Mouse (Mus musculus) C2C12 (cell line): ENCODE results near the gene Snrk. TPM values are rescaled to one million over a fixed set of nuclear protein-coding genes. Genes with fewer than 3 reads are reported as not detected.

Experiments
- H3K27me3 ChIP-seq: one replicate; pipeline ENCODE4 v1.6.1; 2011; ENCODE audit not compliant: control insufficient read depth, insufficient read depth, insufficient read length
- H3K36me3 ChIP-seq: one replicate; pipeline ENCODE4 v1.6.1; 2011; ENCODE audit not compliant: control insufficient read depth, insufficient read depth
- H3K4me3 ChIP-seq: one replicate; pipeline ENCODE4 v1.5.1; 2011; ENCODE audit warnings: mild to moderate bottlenecking, control low read depth; ENCODE audit not compliant: poor library complexity, insufficient read depth, severe bottlenecking
- H3K79me2 ChIP-seq: one replicate; pipeline ENCODE4 v1.6.1; 2011; ENCODE audit not compliant: control insufficient read depth, insufficient read depth
- H3K79me3 ChIP-seq: one replicate; pipeline ENCODE4 v1.6.1; 2011; ENCODE audit warnings: low read depth, control low read depth
- H3ac ChIP-seq: one replicate; pipeline ENCODE3; 2011; ENCODE audit warnings: low read depth; ENCODE audit not compliant: control insufficient read depth, insufficient read length
- CEBPB ChIP-seq: IDR thresholded peaks from one replicate; pipeline ENCODE4 v1.6.1; 2011; ENCODE audit warnings: low read depth, mild to moderate bottlenecking, control low read depth, moderate library complexity
- CTCF ChIP-seq: IDR thresholded peaks from one replicate; pipeline ENCODE4 v1.5.1; 2011; ENCODE audit not compliant: control insufficient read depth, insufficient read depth, insufficient read length
- FOSL1 ChIP-seq: IDR thresholded peaks from one replicate; pipeline ENCODE4 v1.8.0; 2011; ENCODE audit warnings: mild to moderate bottlenecking, low read length; ENCODE audit not compliant: poor library complexity, insufficient read depth, severe bottlenecking
- MAX ChIP-seq: IDR thresholded peaks from one replicate; pipeline ENCODE4 v1.6.1; 2011; ENCODE audit warnings: mild to moderate bottlenecking, control low read depth
- MYOD1 ChIP-seq: IDR thresholded peaks from one replicate; pipeline ENCODE4 v1.6.1; 2011; ENCODE audit warnings: low read depth; ENCODE audit not compliant: control insufficient read depth, insufficient read length
- MYOG ChIP-seq: IDR thresholded peaks from one replicate; pipeline ENCODE4 v1.6.1; 2011; ENCODE audit not compliant: control insufficient read depth, insufficient read length; ENCODE audit errors: extremely low read depth
- USF1 ChIP-seq: IDR thresholded peaks from one replicate; pipeline ENCODE4 v1.6.1; 2011; ENCODE audit warnings: low read depth, mild to moderate bottlenecking, control low read depth, moderate library complexity
- polyA plus RNA-seq: library from polyadenylated mRNA; unstranded; fragments of >200 nt; fragmentation: generic; extraction: Trizol; gene quantifications from one replicate; pipeline ENCODE4 v1.2.1, GENCODE M21; 2012; ENCODE audit warnings: missing spikeins

Snrk gene
- polyA plus RNA-seq, 1 experiment, result 9.8 TPM

DNA sequence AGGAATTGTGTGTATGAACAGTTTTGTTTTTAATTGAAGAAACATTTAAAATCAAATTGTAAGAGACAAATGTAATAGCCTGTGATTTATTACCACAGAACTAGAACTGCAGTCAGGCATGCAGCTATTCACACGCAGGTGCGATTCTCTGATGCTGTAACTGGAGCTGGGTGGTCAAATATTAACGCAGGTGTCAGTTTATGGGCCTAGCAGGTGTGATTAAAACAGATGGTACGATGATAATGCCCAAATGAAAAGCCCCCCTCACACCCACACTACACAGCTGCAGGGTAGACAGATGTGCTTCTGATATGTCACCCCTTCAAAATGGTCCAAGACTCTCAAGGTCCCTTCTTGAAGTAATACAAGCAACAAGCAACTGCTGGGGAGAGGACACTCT, 15.9 kb upstream of the Snrk start:
- no peaks in the 10 kb centered on the region for H3K36me3 ChIP-seq
- TF ChIP-seq MYOD1 (no peak), CEBPB (no peak), MAX (no peak), CTCF (no peak), MYOG (no peak), USF1 (no peak), FOSL1 (no peak)
- H3K27me3 ChIP-seq, result no peaks in the 10 kb centered on the region
- no peak overlapping the region for H3K4me3 ChIP-seq
- H3K79me3 ChIP-seq, result no peaks in the 10 kb centered on the region
- no peaks in the 10 kb centered on the region for H3K79me2 ChIP-seq
- H3ac ChIP-seq, result no peak overlapping the region

DNA sequence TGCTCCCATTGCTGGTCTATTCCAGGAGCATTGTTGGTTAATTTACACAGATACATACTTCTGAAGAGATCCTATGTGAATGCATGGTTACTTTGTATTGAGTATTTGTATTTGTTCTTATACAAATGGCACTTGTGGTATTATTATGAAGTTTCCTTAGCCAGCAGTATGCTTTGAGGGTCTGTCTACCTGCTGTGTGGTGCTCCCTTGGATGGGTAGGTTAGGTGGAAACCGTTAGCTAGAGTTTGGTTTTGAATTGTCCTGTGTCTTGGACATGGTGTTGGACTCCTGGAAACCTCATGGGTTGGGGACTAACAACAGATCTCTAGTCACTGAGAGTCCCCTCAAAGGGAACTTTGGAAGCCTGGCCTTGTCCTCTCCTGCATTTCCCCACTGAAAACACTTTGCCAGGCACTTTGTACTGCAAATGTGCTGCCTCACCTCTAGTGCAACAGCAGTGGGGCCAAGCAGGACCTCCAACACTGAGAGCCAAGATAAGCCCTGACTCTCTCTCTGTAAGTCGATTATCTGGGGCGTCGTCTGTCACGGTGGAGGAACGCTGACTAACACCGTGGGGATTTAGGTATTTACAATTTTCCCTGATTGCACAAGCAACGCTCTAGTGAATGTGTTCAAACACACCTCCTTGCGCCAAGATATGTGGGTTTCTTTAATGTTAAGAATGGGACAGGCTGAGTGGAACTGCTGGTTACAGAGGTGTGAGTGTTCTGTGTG, 13.3 kb upstream of the Snrk start:
- peak; percentile 84 for TF ChIP-seq CEBPB
- no peak for TF ChIP-seq CTCF
- Histone ChIP-seq H3K79me3 (no peaks in the 10 kb centered on the region), H3K36me3 (no peaks in the 10 kb centered on the region), H3ac (no peak overlapping the region), H3K27me3 (no peaks in the 10 kb centered on the region), H3K79me2 (no peaks in the 10 kb centered on the region), H3K4me3 (no peak overlapping the region)

DNA sequence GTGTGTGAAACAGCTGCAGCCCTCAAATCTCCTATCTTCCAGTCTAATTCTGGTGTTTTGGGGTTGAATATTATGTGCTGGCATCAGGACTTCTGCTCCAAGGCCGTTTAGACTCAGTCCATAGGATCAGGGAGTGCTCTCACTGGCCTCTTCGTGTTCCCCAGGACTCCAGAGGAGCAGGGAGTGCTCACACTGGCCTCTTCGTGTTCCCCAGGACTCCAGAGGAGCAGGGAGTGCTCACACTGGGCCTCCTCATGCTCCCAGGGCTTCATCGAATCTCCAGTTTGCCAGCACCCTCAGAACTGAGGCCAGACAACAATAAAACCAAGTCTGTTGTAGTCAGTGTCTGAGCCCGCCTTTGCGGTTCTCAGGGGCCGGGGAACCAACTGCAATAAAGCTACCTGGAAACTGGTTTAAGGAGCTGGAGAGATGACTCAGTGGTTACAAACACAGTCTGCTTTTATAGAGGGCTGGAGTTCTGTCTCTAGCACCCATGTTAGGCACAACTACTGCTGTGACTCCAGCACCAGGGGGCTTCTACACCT, 12.7 kb upstream of the Snrk start:
- H3K79me3 ChIP-seq, result no peaks in the 10 kb centered on the region
- H3K4me3 ChIP-seq, result no peak overlapping the region
- no peaks in the 10 kb centered on the region for H3K36me3 ChIP-seq
- H3K27me3 ChIP-seq, result no peaks in the 10 kb centered on the region
- TF ChIP-seq FOSL1, result no peak
- TF ChIP-seq MYOD1, result no peak
- no peak for TF ChIP-seq MYOG
- TF ChIP-seq MAX, result no peak
- TF ChIP-seq USF1, result no peak
- no peak for TF ChIP-seq CEBPB
- TF ChIP-seq CTCF, result no peak
- H3ac ChIP-seq, result no peak overlapping the region
- no peaks in the 10 kb centered on the region for H3K79me2 ChIP-seq

DNA sequence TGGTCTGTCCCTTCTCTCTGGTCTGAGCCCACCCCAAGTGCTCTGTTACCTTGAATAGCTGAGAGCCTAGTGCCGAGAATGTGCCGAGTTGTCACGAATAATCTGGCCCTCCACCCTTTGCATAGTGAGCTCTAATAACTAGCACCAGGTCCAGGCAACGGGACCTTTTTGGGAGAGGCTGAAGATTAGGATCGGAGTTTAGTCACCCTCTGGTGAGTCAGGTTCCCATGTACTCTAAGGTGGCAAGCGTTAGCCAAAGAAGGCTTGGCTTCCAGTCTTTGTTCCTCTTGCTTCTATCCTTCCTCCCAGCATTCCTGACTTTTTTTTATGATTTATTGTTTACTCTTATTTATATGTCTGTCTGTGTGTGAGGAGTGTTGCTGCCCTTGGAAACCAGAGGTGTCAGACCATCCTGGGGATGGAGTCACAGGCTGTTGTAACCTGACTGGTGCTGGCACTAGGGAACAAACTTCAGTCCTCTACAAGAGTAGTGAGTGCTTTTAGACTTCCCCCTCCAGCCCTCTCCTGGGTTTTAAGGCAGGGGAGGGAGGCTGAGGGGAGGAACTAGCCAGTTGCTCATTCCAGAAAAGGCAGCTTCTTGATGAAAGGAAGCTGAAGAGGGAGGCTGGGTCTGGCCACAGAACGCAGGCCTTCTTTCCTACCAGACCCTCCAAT, 9.2 kb upstream of the Snrk start:
- H3K79me2 ChIP-seq, result no peaks in the 10 kb centered on the region
- TF ChIP-seq USF1 (no peak), MYOD1 (no peak)
- H3K36me3 ChIP-seq, result no peaks in the 10 kb centered on the region
- no peak overlapping the region for H3ac ChIP-seq
- no peak overlapping the region for H3K4me3 ChIP-seq
- no peaks in the 10 kb centered on the region for H3K27me3 ChIP-seq
- no peaks in the 10 kb centered on the region for H3K79me3 ChIP-seq

DNA sequence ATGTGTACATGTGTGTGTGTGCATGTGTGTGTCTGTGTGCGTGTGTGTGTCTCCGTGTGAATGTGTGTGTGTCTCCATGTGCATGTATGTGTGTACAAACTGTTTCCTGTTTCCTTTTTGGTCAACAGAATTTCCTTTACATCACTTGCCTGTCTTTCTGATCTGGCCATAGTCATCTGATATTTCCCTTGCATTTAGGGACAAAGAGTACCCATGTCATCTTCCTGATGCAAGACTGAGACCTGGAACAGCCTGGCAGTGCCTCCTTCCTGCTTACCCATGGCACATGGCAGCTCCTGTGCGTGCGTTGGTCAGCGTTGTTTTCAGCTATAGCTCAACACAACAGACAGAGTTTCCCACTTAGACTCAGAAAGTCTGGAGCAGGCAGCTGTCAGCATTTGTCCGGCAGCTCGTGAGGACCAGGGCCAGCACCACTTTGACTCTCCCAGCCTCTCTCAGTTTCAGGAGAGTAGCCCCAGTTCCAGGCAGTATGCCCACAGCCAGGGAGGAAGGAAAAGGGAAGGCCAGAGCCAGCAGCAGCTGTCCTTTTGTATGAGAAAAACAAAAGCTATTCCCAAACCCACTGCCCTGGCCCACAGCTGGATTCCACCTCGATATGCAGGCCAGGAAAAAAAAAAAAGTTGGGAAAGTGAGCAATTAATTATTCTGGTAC, 7.4 kb upstream of the Snrk start:
- Histone ChIP-seq H3K79me3 (no peaks in the 10 kb centered on the region), H3K27me3 (no peaks in the 10 kb centered on the region), H3ac (no peak overlapping the region), H3K4me3 (no peak overlapping the region), H3K79me2 (no peaks in the 10 kb centered on the region), H3K36me3 (no peaks in the 10 kb centered on the region)
- no peak for TF ChIP-seq FOSL1
- TF ChIP-seq MYOG, result no peak
- TF ChIP-seq CEBPB, result no peak
- TF ChIP-seq USF1, result no peak
- no peak for TF ChIP-seq MAX
- TF ChIP-seq CTCF, result no peak
- TF ChIP-seq MYOD1, result no peak
